Mouse (Mus musculus): ENCODE measurements at regions not wholly inside any gene's neighbourhood (a gene's known extent, or its start where the extent isn't known, plus 50 kb on each side); places are given as distances from the start of the nearest gene placed in this dataset.
A peak's percentile ranks its signal among the peaks of the same experiment; 100 is the strongest.

- DNase-seq: peak; percentile 6
Measured at GRCm38 (mm10) chr9:60998086-60998785, 203.9 kb downstream of the Uaca start.

- DNase-seq: no peak
Measured at GRCm38 (mm10) chr9:60999001-60999529, 204.7 kb downstream of the Uaca start.

GRCm38 (mm10) chr9:61000232-61000631, 205.9 kb downstream of the Uaca start:
- DNase-seq: no peak

- no peak for DNase-seq
Measured at GRCm38 (mm10) chr9:61002572-61002971, 208.2 kb downstream of the Uaca start.

GRCm38 (mm10) chr9:61008446-61008845, 214.1 kb downstream of the Uaca start:
- DNase-seq: no peak

- no peak for DNase-seq
Measured at GRCm38 (mm10) chr9:61011066-61011465, 216.7 kb downstream of the Uaca start.

- peak; percentile 8 for DNase-seq
Measured at GRCm38 (mm10) chr9:61012771-61013540, 218.6 kb downstream of the Uaca start.

- DNase-seq: no peak
Measured at GRCm38 (mm10) chr9:61014151-61014550, 219.8 kb downstream of the Uaca start.

GRCm38 (mm10) chr9:61015374-61015890, 221.1 kb downstream of the Uaca start:
- no peak for DNase-seq

GRCm38 (mm10) chr9:61016673-61017072, 222.3 kb downstream of the Uaca start:
- no peak for DNase-seq

- no peak for DNase-seq
Measured at GRCm38 (mm10) chr9:61019938-61020337, 225.6 kb downstream of the Uaca start.

- DNase-seq: no peak
Measured at GRCm38 (mm10) chr9:61021810-61022209, 227.5 kb downstream of the Uaca start.

GRCm38 (mm10) chr9:61022371-61023026, 228.2 kb downstream of the Uaca start:
- DNase-seq: no peak

GRCm38 (mm10) chr9:61025341-61025740, 231.0 kb downstream of the Uaca start:
- no peak for DNase-seq

GRCm38 (mm10) chr9:61028775-61029401, 234.5 kb downstream of the Uaca start:
- DNase-seq: no peak

GRCm38 (mm10) chr9:61031699-61032447, 237.5 kb downstream of the Uaca start:
- peak; percentile 76 for DNase-seq

GRCm38 (mm10) chr9:61032448-61033433, 238.4 kb downstream of the Uaca start:
- DNase-seq: no peak

- DNase-seq: no peak
Measured at GRCm38 (mm10) chr9:61033593-61033992, 239.3 kb downstream of the Uaca start.

- DNase-seq: no peak
Measured at GRCm38 (mm10) chr9:61042063-61042462, 247.7 kb downstream of the Uaca start.

- DNase-seq: no peak
Measured at GRCm38 (mm10) chr9:61044983-61045382, 250.6 kb downstream of the Uaca start.

GRCm38 (mm10) chr9:61046517-61046916, 252.2 kb downstream of the Uaca start:
- peak; percentile 61 for DNase-seq
